Mouse (Mus musculus) layer of hippocampus, adult 9-10 months (tissue): ENCODE results near the gene 9430015G10Rik.

Experiments used
- DNase-seq: peaks from one replicate; pipeline ENCODE4 v3.0.0; 2022; ENCODE audit warnings: low spot score

The 9430015G10Rik gene

DNA sequence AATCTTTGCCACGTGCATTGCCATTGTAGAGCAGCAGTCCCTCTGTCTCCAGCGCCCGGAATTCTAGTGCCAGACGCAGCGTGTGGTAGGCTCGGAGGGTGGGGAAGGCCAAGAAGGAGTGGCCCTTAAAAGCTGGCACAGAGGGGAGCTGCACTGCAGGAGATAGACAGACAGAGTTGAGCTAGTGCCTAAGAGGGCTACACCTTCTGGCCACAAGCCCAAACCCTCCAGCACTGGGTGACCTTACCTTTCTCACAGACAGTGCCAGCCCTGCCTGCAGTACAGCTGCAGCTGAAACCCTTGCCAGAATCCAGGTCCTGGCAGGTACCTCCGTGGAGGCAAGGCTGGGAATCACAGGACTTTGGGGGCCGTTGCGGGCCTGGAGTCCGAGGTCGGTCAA is 62.0 kb downstream of the 9430015G10Rik start:
- DNase-seq, result no peak
